Mouse (Mus musculus) granulocyte monocyte progenitor cell, adult 5-6 weeks (primary cell): ENCODE results near the gene Olfr1414. TPM values are rescaled to one million over a fixed set of nuclear protein-coding genes. Genes with fewer than 3 reads are reported as not detected.
"Not testable (repeated sequence)": the region's sequence is repeated elsewhere in the genome, so short reads cannot be mapped to it uniquely, and the experiment has no call there.

Experiments used
- ATAC-seq: replicated peaks from 2 replicates; pipeline ENCODE4 v1.8.0; 2016; ENCODE audit warnings: mild to moderate bottlenecking, moderate TSS enrichment, inconsistent platforms; ENCODE audit not compliant: poor library complexity, severe bottlenecking
- total RNA-seq, 2 experiments: library from RNA; stranded (forward) in 1 of 2; stranded (reverse) in 1 of 2; fragments of 200-712, 200-1000 nt in 1 of 2; fragments of >200 nt in 1 of 2; fragmentation: Nextera tagmentation in 1 of 2; gene quantifications; 2 replicates each; pipeline ENCODE4 v1.2.3; 2014 to 2017

Olfr1414 gene
- not detected in 2 replicates for total RNA-seq (2014; fragmentation: Nextera tagmentation)
- total RNA-seq (2017), result not detected in 2 replicates

GRCm38 (mm10) chr1:92518561-92518960 is at the start of gene Olfr1414:
TSS of gene Olfr1414 (minus strand) at chr1:92518661.
- ATAC-seq, result no peak

- no peak for ATAC-seq
Observed at GRCm38 (mm10) chr1:92545929-92546328, 27.5 kb upstream of the Olfr1414 start.

GRCm38 (mm10) chr1:92539071-92539470 is 20.6 kb upstream of the Olfr1414 start:
- no peak for ATAC-seq

GRCm38 (mm10) chr1:92536972-92537371 is 18.5 kb upstream of the Olfr1414 start:
- ATAC-seq, result peak; percentile 78

- ATAC-seq, result no peak
Observed at GRCm38 (mm10) chr1:92523764-92524163, 5.3 kb upstream of the Olfr1414 start.

GRCm38 (mm10) chr1:92521376-92521775 is 2.9 kb upstream of the Olfr1414 start:
- ATAC-seq, result peak; percentile 40; the same call in 1 of the 2 replicates

GRCm38 (mm10) chr1:92519046-92519445 is 585 bp upstream of the Olfr1414 start:
- no peak for ATAC-seq

- ATAC-seq, result no peak
Observed at GRCm38 (mm10) chr1:92515390-92515789, 3.1 kb downstream of the Olfr1414 start.

GRCm38 (mm10) chr1:92511646-92512045 is 6.8 kb downstream of the Olfr1414 start:
- ATAC-seq, result not testable (repeated sequence)

- no peak for ATAC-seq
Observed at GRCm38 (mm10) chr1:92496001-92496400, 22.5 kb downstream of the Olfr1414 start, which contains the start of gene Olfr1415. TSS of gene Olfr1415 (minus strand) at chr1:92496101.

- no peak for ATAC-seq
Observed at GRCm38 (mm10) chr1:92485013-92485412, 33.4 kb downstream of the Olfr1414 start, which contains the start of gene Olfr1416. TSS of gene Olfr1416 (minus strand) at chr1:92485113.

GRCm38 (mm10) chr1:92474066-92474578 is 44.3 kb downstream of the Olfr1414 start:
- ATAC-seq, result peak; percentile 52

GRCm38 (mm10) chr1:92473165-92474041 is 45.1 kb downstream of the Olfr1414 start, which contains the start of gene Ndufa10:
TSS of gene Ndufa10 (minus strand) at chr1:92473860.
- peak; percentile 94 for ATAC-seq

GRCm38 (mm10) chr1:92468891-92469290 is 49.6 kb downstream of the Olfr1414 start:
- ATAC-seq, result no peak

GRCm38 (mm10) chr1:92458416-92458815 is 60.0 kb downstream of the Olfr1414 start:
- no peak for ATAC-seq

GRCm38 (mm10) chr1:92457758-92458157 is 60.7 kb downstream of the Olfr1414 start:
- no peak for ATAC-seq

Other genes starting within 250 kb of the Olfr1414 start
- 134 and 155 TPM in 2 replicates for gene Ndufa10, start 44.8 kb downstream of the Olfr1414 start, total RNA-seq (2014; fragmentation: Nextera tagmentation)
- 103 and 107 TPM in 2 replicates for gene Ndufa10, start 44.8 kb downstream of the Olfr1414 start, total RNA-seq (2017)
- gene Olfr1416, start 33.5 kb downstream of the Olfr1414 start, total RNA-seq (2014; fragmentation: Nextera tagmentation), result not detected in 2 replicates
- gene Olfr1416, start 33.5 kb downstream of the Olfr1414 start, total RNA-seq (2017), result not detected in 2 replicates
- gene Olfr1415, start 22.6 kb downstream of the Olfr1414 start, total RNA-seq (2014; fragmentation: Nextera tagmentation), result not detected in 2 replicates
- not detected in 2 replicates for gene Olfr1415, start 22.6 kb downstream of the Olfr1414 start, total RNA-seq (2017)
- not detected in 2 replicates for gene Olfr1413, start 52.7 kb upstream of the Olfr1414 start, total RNA-seq (2014; fragmentation: Nextera tagmentation)
- not detected in 2 replicates for gene Olfr1413, start 52.7 kb upstream of the Olfr1414 start, total RNA-seq (2017)
- gene Olfr1412, start 67.1 kb upstream of the Olfr1414 start, total RNA-seq (2014; fragmentation: Nextera tagmentation), result not detected in 2 replicates
- gene Olfr1412, start 67.1 kb upstream of the Olfr1414 start, total RNA-seq (2017), result not detected in 2 replicates
- not detected in 2 replicates for gene Olfr1411, start 75.8 kb upstream of the Olfr1414 start, total RNA-seq (2014; fragmentation: Nextera tagmentation)
- gene Olfr1411, start 75.8 kb upstream of the Olfr1414 start, total RNA-seq (2017), result not detected in 2 replicates
- gene Olfr1410, start 87.1 kb upstream of the Olfr1414 start, total RNA-seq (2014; fragmentation: Nextera tagmentation), result not detected in 2 replicates
- not detected in 2 replicates for gene Olfr1410, start 87.1 kb upstream of the Olfr1414 start, total RNA-seq (2017)
- not detected in 2 replicates for gene Olfr12, start 99.1 kb upstream of the Olfr1414 start, total RNA-seq (2014; fragmentation: Nextera tagmentation)
- not detected in 2 replicates for gene Olfr12, start 99.1 kb upstream of the Olfr1414 start, total RNA-seq (2017)
- 215 and 239 TPM in 2 replicates for gene Cops9, start 123.3 kb upstream of the Olfr1414 start, total RNA-seq (2014; fragmentation: Nextera tagmentation)
- gene Cops9, start 123.3 kb upstream of the Olfr1414 start, total RNA-seq (2017), result 141 and 144 TPM in 2 replicates
- 5.3 and 7.2 TPM in 2 replicates for gene Otos, start 130.2 kb upstream of the Olfr1414 start, total RNA-seq (2014; fragmentation: Nextera tagmentation)
- 2.5 TPM in 1 of 2 replicates, not detected in the other for gene Otos, start 130.2 kb upstream of the Olfr1414 start, total RNA-seq (2017)